Mouse (Mus musculus) T-helper 2 cell (primary cell): ENCODE results near the gene Grik3.

ENCODE experiments used
- in situ Hi-C: fragments of 300-600 bp; cut with MboI, MseI; formaldehyde crosslinking; loops from one replicate; pipeline ENCODE4 v1.15.1; 2025; ENCODE audit warnings: high pct_unique_total_duplicates

Grik3 gene

GRCm38 (mm10) chr4:125491505-125492121 is 1.1 kb downstream of the Grik3 start:
- in situ Hi-C loops: no loop called here

DNA sequence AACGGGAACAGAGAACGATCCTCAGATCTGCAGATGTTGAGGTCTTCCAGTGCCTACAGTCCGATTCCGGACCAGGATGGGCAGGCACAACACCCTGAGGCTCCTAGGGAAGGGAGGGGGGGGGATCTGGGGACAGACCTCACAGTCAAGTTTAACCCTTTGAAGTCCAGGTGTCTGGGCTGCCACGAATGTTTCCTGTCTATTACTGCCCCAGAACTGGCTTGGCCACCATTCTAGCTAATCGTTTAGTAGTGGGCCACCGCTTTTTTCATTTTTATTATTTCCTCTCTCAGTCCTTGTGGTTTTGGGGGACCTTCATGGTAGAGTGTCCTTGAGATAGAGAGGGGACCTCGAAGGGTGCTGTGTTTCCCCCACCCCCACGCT is 1.6 kb downstream of the Grik3 start:
- in situ Hi-C loops: no loop called here

DNA sequence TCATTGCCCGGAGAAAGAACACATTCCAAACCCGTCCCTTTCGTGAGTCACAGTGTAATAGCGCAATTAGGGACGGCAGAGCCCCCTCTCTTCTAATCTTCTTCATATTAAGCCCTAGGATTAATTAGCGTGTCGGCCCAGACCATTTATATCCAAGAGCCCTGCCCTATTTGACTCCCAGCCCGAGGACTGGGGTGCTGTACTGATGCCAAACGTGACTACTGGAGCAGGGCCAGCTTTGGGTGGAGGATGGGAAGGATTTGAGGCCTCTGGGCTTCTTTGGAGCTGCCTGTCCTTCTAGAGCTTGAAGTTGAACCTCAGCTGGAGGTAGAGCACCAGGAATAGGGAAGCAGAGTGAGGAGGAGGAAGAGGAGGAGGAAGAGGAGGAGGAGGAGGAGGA is 2.2 kb downstream of the Grik3 start:
- in situ Hi-C loops: no loop called here

- in situ Hi-C loops: no loop called here
Measured at GRCm38 (mm10) chr4:125493124-125493523, 2.6 kb downstream of the Grik3 start.

- in situ Hi-C loops: no loop called here
Measured at GRCm38 (mm10) chr4:125495477-125495876, 5.0 kb downstream of the Grik3 start.

- in situ Hi-C loops: no loop called here
Measured at GRCm38 (mm10) chr4:125497001-125497400, 6.5 kb downstream of the Grik3 start.

DNA sequence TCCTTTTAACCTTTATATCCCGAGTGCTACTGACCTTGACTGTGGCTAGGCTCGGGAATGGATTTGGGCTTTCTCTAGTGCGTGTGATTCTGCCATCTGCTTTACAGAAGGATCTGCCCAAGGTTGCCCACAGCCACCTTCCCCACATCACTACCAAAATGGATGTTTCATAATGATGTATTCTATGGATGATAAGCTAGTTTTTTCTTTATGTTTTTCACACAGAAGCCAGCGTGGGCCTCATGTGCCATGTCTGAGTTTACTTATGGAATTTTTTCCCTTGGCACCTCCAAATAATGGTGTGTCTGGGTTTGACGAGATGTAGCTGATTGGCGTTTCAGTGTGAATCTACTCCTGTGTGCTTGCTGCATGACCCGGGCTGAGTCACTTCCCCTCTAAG is 7.0 kb downstream of the Grik3 start:
- in situ Hi-C loops: no loop called here

GRCm38 (mm10) chr4:125498866-125499265 is 8.4 kb downstream of the Grik3 start:
- in situ Hi-C loops: no loop called here

DNA sequence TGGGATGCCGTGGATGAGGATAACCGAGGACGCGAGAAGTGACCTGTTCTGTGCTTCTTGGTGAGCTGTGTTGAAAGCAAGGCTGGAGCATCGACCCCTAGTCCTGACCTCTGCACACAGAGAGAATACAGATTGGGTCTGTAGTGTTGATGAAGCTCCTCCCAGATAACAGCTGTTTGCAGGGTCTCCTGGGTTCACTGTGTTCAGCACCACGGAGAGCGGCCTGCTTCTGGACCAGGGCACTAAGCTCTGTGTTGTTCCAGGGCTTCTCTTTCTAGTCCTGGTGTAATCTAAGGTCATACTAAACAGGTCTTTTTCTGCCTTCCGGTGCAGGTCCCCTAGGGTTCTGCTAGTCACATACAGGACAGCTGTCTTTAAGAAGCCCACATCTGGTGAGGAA is 12.4 kb downstream of the Grik3 start:
- in situ Hi-C loops: no loop called here

DNA sequence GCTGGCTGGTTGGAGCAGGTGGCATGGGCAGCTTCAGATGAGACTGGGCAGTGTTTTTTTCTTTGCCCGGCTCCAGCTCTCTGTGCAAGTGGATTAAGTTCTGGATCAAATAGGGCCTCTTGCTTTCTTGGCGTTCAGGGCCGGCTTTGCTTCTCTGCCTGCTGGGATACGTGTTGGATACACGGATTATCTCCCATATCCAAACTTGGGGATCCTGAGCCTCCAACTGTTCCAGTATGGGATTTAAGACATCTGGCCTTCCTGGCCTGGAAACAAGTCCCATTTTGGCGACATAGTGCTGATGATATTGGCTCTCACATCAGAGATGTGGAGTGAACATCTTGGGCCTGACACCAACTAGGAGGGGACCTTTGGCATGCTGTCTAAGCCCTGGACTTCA is 21.9 kb downstream of the Grik3 start:
- in situ Hi-C loops: no loop called here

- in situ Hi-C loops: no loop called here
Measured at GRCm38 (mm10) chr4:125515646-125516045, 25.1 kb downstream of the Grik3 start.

GRCm38 (mm10) chr4:125516612-125517011 is 26.1 kb downstream of the Grik3 start:
- in situ Hi-C loops: no loop called here

- in situ Hi-C loops: no loop called here
Measured at GRCm38 (mm10) chr4:125518861-125519260, 28.4 kb downstream of the Grik3 start.

DNA sequence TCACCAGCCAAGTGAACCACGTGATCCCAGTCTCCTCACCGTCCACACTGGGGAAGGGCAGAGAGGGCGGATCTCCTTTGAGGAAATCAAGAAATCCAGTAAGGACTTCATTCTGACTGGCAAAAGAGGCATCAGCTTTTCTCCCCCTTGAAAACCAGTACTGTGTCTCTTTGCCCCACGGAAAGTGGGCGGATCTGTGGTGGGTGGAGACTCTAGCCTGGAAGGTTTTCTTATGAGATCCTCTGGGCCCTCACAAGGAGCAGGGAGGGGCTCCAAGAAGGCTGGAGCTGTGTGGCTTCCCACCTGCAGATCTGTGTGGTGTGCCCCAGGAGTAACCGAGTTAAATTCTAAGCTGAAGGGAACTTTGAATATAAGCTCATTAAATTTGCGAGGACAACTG is 32.4 kb downstream of the Grik3 start:
- in situ Hi-C loops: no loop called here

DNA sequence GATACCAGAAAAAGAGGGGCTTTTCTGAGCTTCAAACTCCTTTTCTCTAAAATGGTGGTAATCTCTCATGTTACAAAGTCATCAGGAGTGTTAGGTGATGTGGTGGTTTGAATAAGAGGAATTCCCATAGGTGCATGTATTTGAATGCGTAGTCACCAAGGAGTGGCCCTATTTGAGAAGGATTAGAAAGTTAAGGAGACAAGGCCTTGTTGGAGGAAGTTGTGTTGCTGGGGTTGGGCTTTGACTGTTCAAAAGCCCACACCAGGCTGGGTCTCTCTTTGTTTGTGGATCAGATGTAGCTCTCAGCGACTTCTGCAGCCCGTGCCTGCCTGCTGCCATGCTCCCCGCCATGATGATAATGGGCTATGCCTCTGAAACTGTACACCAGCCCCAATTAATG is 34.8 kb downstream of the Grik3 start:
- in situ Hi-C loops: no loop called here

DNA sequence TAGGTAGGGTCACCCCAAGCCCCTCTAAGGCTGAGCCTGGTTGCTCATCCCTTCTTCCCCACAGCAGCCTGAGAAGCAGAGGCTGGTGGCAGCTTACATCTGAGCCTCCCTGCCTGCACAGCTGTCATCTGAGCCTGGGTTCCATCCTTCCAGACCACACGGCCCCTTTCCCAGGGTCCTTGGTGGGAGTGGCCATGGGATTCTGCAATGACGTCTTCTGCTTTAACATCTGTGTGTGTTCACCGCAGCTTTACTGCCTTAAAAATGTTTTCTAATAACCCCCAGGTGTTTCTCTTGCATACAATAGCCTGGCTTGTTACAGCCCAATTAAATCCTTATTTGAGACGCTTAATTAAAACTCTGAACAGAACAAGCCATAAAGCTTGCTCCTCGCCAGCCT is 35.9 kb downstream of the Grik3 start:
- in situ Hi-C loops: no loop called here

GRCm38 (mm10) chr4:125533965-125534364 is 43.5 kb downstream of the Grik3 start:
- in situ Hi-C loops: no loop called here

DNA sequence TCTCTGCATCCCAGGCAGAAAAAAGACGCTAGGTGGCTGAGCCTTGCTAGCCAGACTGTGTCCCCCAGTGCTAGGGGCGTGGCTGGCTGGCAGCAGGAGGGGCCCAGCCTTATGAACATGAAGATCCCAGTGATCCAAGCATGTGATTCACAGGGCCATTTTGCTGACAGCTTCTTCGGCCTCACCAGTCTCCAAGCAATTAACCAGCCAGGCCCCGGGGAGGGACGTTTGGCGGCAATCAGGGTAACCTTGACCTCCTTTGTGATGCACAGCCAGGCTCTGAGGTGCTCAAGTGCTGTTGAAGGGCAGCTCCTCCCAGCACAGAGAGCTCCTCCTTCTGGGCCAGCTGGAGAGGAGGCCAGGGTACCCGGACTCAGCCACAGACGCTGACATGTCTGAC is 43.9 kb downstream of the Grik3 start:
- in situ Hi-C loops: no loop called here

GRCm38 (mm10) chr4:125534991-125535401 is 44.5 kb downstream of the Grik3 start:
- in situ Hi-C loops: no loop called here

GRCm38 (mm10) chr4:125535465-125535864 is 45.0 kb downstream of the Grik3 start:
- in situ Hi-C loops: no loop called here

DNA sequence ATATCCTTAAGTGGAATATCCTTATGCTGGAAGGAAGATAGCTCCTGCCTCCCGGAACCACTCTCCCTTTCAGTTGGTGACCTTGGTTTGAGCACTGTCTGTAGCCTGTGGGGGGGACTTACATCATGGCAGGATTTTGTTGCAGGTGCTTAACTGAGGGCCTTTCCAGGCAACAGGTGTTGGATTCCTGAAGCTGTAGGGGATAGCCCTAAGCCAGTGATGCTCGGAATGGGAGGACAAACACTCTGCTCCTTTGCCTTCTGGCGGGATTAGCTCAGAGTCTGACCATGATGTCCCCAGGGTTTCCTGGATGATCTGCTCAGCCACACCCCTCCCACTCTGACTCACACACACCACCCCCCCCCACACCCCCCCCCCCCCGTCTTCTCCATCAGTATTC is 45.5 kb downstream of the Grik3 start:
- in situ Hi-C loops: no loop called here

- in situ Hi-C loops: no loop called here
Measured at GRCm38 (mm10) chr4:125538301-125538965, 47.9 kb downstream of the Grik3 start.

GRCm38 (mm10) chr4:125539617-125540016 is 49.1 kb downstream of the Grik3 start:
- in situ Hi-C loops: no loop called here

- in situ Hi-C loops: no loop called here
Measured at GRCm38 (mm10) chr4:125543171-125543570, 52.7 kb downstream of the Grik3 start.
